Mouse (Mus musculus) spleen, embryonic (tissue): Measurements from ENCODE around the gene Mea1.

Experiments
- CTCF ChIA-PET: fragments of 350-600 bp; sonication (Branson Sonifier 250); formaldehyde crosslinking; loops from one replicate; lab custom pipeline; 2022; lab: Charles Lee

Gene Mea1

DNA sequence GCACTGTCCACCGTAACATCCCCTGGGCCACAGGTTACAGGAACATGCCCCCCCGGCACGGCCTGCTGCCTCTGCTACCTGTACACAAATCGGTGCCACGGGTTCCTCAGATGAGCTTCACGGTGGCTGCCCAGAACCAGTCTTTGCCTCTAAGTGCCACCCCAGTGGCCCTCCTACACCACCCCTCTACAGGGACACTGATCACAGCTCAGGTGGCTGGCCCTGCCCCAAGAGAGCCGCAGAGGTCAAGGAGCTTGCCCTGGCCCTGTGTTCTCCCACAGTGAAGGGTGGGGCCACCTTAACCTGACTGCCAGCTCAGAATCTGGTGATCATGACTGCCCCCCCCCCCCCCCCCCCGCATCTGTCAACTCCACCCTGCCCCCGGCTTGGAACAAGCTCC, at the start of gene Mea1:
TSS of gene Mea1 (plus strand) at position 378 of the 400 bp plus-strand sequence.
- CTCF ChIA-PET, result no interaction called here

DNA sequence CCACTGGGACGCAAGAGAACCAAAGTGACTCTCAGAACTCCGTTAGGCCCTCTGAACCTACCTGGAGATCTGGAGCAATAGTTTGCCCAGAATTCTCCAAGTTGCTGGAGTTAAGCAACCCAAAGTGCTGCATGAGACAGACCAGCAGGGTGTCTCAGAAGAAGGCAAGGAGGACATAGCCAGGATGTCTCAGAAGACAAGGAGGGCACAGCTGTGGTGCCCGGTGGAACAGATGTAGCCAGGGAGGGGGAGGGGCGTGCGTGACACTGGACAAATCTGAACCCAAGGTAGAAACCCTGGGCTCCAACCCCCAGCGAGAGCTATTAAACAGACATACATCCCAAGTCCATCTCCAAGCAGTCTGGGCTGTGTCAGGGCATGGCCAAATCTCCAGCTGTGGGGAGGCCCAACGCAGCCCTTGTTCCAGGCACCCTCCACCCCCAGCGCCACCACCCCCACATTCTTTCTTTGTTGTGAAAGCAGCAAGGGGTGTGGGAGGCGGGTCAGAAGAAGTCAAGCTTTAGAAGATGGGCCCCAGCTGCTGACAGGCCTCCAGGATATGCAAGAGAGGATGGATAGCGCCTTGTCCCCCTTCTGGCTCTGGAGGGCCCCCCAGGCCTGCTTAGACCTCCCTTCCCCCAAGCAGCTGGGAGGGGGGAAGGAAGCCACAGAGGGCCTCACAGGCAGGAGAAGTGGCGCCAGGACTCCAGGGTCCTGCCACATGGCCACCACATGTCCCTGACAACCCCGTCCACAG, 48.7 kb upstream of the Mea1 start:
- CTCF ChIA-PET, result no interaction called here

DNA sequence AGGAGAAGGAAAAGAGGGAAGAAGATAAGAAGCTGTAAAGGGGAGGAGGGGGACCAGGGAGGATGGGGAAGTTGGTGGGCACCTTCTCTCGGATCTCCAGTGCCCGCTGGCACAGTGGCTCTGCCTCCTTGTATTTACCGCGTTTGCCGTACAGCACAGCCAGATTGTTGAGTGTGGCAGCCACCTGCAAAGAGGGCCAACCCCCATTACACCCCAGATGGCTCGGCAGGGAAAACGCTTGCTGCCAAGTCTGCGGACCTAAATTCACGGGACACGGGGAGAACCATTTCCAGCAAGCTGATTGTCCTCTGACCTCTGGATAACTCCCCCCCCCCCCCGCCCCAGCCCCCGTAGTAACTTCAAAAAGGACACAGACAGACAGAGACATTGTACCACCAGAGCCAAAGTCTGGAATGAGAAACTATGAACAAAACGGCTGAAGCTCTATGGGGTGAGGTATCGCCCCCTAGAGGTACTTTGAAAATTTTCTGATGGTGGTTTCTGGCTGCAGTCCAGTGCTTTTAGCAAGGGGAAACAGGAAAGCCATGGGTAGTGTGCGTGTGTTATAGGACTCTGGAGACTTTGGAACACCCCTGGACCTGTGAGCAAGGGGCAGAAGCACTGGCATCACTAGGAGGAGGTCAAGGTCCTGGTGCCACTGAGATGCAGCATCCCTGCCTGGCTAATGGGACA, 41.6 kb upstream of the Mea1 start:
- CTCF ChIA-PET, result interaction anchor here (0.6 to 0.7 kb wide), 5 partner anchors 110 to 1190 kb away, joined by 3 to 6 read pairs (median 4); no protein-coding TSS in a partner anchor

DNA sequence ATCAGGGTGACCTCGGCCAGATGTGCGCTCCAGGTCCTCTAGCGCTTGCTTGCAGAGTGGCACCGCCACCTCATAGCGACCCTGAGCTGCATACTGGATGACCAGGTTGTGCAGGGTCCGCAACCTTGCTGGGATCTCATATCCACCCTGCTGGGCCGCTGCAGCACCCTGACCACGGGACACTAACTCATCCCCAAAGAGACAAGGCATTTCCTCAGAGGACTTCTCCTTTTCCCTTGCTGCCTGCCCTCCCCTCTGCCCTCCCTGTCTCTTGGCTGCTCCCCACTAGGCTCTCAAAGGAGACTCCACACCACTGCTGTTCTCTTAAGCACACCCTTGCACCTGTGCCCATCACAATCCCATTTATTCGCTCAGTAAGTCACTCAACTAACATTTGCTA, 38.7 kb upstream of the Mea1 start:
- CTCF ChIA-PET, result no interaction called here

DNA sequence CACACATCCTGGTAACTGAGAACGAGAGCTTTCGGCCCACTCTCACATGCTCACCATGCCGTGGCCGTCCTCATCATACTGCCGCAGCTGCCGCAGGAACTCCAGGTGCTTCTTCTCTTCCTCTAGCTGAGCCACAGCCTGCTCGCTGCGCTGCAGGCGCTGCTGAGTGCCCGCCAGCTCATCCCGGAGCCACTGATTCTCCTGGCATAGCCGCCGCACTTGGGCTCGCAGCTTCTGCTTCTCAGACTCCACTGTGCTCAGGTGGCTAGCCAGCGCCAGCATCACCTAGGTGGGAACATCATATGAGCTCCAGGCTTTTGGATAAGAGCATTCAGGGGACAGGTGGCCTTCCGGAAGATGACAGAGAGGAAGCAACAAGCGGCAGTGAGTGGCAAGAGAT, 36.5 kb upstream of the Mea1 start:
- CTCF ChIA-PET, result no interaction called here

DNA sequence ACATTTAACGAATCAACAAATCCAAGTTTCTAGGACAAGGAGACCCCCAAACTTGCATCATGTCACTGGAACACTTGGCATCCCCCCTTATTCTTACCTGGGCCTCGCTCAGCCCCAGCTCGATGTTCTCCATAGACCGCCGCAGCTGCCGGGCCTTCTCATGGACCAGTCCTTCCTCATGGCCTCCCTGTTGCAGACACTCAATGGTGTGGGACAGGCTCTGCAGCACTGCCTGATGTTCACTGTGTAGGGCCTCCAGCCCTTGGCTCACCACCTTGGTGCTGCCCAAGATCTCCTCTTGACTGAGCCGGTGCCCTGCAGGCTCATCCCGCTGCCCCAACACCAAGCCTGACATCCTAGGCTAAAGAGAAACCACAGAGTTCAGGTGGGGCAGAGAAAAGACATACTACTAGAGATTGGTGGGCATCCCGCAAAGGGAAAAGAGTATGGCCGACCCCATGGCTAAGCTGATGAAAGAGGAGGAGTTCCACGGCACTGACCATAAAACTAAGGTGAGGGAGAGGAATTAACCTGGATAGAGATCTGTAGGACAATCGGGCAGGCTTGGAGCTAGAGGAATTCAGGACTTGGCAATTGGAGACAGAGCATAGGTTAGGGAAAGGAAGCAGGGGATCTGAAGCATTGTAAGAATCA, 34.3 kb upstream of the Mea1 start:
- CTCF ChIA-PET, result interaction anchor here (0.7 kb wide), 1 partner anchor 249 kb away, joined by 3 read pairs; no protein-coding TSS in a partner anchor

DNA sequence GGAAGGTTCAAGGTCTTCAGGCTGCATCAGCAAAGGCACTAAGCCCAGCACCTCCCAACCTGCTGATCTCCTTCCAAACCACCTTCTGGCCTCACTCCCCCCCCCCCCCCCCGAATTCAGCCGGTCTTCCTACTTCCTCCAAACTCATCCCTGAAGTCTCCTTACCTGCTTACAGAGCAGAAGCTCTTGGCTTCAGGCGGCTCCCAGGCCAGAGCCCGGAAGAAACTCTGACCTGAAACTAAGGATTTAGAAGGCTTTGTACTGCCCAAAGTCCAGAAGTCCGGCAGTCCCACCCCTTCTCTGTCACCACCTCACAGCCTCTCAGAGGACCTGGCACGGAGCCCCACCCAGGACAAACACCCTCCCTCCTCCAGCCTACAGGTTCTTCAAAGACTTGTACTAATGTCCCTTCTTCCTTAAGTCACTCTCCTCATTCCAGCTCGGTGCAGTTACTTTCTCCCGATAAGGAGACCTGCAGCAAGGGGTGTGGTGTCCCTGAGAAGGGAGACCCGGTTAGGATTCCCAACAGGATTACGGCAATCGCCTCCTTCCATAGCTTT, 33.6 kb upstream of the Mea1 start:
- CTCF ChIA-PET, result interaction anchor here (0.7 kb wide), 1 partner anchor 248 kb away, joined by 3 read pairs; no protein-coding TSS in a partner anchor

DNA sequence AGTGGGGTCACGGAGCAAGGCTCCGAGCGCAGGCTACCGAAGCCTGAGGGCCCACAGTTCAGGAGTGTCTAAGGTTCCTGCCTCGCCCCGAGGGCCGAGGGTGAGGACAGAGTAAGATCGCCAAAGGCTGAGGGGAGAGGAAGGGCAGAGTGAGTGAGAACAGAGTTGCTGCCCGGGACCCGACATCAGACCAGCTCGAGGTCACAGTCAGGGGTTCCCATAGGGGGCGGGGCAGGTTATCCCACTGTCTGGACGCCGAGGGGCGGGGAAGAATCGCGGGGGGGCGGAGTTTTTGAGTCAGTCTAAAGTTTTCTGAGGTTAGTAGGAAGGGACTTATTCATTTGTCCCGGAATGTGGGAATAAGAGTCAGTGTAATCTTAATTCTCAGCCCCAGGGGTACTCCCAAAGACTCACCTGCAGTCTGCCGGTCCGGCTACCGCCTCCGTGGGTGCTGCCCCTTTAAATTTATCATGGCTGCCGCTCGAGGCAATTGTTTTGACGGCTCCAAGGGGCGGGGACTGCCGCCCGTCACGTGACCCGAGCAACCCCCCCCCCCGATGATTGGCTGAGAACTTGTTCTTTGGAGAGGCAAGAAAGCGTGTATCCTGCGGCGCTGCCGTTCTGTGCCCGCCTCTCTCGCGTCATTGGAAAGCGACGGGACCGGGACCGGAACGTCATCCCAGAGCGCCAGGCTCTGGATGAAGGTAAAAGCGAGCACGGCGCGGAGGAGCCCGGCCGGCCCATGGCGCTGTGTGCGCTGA, 32.9 kb upstream of the Mea1 start, which contains the start of the genes Klc4 and Mrpl2:
TSS of gene Klc4 (minus strand) at position 462 of the 761 bp plus-strand sequence.
TSS of gene Mrpl2 (plus strand) at position 669 of the 761 bp plus-strand sequence.
- CTCF ChIA-PET, result no interaction called here

DNA sequence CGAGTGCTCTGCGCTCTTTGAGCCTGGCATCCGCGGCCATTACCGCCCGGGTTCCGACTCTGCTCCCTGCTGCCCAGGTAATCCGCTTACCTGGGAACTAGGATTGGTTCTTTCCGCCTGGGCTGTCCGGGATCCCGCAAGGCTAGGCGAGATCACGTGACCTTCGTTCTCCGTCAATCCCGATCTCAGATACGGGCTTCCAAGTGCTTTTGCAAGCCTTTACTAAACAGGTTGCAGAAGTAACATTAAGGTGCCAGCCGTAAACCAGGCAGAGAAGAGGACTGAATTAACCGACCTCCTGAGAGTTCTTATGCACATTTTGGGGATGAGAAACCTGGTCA, 32.3 kb upstream of the Mea1 start:
- CTCF ChIA-PET, result no interaction called here

DNA sequence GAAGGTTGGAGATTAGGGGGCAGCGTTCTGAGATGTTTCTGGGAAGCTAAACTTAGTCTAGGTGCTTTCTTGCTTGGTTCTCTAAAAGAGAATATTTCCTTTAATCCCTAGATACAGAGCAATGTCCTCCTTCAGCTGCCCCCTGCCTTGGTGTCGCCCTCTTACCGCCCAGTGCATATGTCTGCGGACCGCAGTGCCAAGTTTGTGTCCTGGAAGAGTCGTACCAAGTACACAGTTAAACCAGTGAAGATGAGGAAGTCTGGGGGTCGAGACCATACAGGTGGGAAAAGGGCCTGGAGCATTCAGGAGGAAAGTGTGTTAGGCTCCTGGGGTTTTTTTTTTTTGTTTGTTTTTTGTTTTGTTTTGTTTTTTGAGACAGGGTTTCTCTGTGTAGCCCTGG, 31.3 kb upstream of the Mea1 start:
- CTCF ChIA-PET, result interaction anchor here (0.6 kb wide), 1 partner anchor 135 kb away, joined by 5 read pairs; no protein-coding TSS in a partner anchor

DNA sequence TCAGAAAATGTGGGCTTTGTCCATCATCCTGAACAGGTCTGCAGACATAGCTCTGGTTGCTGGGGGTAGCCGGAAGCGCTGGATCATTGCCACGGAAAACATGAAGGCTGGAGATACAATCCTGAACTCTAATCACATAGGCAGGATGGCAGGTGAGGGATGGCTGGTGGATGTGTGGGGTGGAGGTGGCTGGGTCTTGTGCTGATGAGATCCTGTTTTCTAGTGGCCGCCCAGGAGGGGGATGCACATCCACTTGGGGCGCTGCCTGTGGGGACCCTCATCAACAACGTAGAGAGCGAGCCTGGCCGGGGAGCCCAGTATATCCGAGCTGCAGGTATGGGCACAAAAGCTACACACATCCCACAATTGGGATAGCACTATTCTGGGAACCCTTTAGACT, 30.2 kb upstream of the Mea1 start:
- CTCF ChIA-PET, result interaction anchor here (0.6 kb wide), 1 partner anchor 21 kb away, joined by 3 read pairs; no protein-coding TSS in a partner anchor

DNA sequence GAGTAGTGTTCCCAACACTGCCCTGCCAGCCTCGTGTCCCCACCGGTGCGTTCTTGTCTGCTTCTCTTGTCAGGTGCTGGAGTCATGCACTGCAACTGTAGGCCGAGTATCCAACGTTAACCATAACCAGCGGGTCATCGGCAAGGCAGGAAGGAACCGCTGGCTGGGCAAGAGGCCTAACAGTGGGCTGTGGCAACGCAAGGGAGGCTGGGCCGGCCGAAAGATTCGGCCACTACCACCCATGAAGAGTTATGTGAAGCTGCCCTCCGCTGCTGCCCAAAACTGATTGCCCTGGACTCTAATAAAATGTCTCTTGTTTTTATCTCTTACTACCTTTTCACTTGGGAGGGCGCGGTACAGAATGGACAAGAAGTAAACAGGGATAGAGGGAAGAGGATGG, 28.8 kb upstream of the Mea1 start:
- CTCF ChIA-PET, result no interaction called here

DNA sequence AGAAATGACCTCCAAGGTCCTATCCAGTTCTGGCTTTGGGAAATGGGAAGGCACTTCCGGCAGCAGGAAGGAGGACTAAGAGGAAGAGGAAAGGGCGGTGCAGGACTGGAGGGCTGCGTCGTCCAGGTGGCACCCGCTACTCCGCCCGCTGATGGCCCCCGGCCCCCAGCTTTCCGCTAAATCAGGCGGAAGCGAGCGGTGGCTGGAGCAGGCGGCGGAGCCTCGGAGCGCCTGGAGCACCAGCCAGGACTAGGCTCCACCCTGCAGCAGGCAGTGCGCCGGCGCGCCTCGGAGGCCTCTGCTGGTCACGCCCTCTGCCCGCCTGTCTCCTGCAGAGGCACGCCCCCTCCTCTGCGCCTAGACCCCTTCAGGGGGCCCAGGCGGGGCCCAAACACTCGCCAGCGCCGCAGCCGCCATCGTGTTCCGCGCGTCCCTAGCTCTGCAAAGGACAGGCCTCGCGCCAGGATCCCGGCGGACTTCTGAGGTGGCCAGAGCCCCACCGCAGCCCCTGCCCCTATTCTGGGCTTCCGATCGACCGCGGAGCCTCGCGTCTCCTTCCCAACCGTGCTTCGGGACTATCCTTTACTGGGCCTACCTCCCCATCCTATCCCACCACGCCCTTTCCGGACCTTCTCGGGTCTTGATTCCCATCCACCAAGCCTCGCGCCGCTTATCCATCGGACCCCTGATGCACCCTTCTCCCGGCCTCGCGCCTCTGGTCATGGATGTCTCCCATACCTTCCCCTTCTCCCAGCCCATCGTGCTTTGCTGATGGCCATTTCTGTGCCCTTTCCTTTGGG, 28.2 kb upstream of the Mea1 start, which contains the start of gene Cul7:
TSS of gene Cul7 (plus strand) at position 106 of the 800 bp plus-strand sequence.
- CTCF ChIA-PET, result no interaction called here

DNA sequence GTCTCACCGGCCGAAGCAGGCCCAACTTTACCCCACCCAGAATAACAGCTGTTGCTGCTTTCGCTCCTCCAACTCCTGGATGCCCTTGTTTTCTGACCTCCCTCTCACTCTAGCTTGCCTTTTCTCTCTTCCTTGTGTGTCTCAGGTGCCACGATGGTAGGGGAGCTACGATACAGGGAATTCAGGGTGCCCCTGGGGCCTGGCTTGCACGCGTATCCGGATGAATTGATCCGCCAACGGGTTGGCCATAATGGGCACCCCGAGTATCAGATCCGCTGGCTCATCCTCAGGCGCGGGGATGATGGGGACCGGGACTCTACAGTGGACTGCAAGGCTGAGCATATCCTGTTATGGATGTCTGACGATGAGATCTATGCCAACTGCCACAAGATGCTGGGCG, 27.3 kb upstream of the Mea1 start:
- CTCF ChIA-PET, result no interaction called here

DNA sequence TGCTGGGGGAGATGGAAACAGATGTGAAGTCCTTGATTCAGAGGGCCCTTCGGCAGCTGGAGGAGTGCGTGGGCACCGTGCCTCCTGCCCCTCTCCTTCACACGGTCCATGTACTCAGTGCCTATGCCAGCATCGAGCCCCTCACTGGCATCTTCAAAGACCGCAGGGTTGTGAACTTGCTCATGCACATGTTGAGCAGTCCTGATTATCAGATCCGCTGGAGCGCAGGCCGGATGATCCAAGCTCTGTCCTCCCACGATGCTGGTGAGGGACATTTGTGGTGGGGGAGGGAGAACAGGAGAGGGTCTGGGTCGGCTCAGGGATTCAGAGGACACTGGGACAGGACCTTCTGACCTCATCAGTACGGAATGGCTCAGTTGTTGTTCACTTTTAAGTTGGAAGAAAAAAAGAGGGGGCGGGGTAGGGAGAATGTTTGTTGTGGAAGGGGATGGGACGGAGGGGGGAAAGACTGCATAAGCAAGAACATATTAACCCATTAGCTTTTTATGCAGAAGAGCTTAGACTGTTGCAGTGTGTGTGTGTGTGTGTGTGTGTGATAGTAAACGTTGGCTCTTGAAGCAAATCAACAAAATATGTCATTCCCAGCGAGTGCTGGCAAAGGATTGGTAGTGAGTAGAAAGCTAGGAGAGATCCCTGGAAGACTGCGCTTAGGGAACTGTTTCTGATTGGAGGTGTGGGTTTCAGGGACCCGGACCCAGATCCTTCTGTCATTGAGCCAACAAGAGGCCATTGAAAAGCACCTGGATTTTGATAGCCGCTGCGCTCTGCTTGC, 26.6 kb upstream of the Mea1 start:
- CTCF ChIA-PET, result interaction anchor here (0.6 kb wide), 1 partner anchor 109 kb away, joined by 3 read pairs; no protein-coding TSS in a partner anchor

DNA sequence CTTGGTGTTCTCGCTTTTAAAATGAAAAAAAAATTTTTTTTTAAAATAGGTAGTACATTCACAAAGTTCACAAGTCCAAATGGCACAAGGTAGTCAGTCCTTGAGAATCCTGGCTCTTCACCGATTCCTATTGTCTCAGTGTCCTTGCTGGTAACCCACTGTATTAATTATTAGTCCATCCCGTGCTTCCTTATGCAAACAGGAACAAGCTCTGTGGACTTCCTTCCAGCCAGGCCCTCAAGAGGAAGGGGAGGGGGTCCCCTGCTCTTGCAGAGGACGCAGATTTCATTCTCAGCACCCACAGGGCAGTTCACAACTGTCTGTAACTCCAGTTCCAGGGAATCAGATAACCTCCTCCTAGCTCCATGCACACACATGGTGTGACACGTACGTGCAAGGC, 22.5 kb upstream of the Mea1 start:
- CTCF ChIA-PET, result no interaction called here

DNA sequence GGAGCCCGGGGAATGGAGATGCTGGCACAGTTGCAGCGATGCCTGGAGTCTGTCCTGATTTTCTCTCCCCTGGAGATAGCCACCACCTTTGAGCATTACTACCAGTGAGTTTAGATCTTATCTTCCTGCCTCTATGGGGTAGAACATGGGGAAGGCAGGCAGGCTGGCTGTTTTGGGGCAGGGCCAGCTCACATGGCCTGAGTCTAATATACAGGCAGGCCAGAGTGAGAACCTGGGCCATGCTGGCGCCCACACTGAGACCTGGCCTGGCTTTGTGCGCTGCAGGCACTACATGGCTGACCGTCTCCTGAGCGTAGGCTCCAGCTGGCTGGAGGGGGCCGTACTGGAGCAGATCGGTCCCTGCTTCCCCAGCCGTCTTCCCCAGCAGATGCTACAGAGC, 17.2 kb upstream of the Mea1 start:
- CTCF ChIA-PET, result no interaction called here

DNA sequence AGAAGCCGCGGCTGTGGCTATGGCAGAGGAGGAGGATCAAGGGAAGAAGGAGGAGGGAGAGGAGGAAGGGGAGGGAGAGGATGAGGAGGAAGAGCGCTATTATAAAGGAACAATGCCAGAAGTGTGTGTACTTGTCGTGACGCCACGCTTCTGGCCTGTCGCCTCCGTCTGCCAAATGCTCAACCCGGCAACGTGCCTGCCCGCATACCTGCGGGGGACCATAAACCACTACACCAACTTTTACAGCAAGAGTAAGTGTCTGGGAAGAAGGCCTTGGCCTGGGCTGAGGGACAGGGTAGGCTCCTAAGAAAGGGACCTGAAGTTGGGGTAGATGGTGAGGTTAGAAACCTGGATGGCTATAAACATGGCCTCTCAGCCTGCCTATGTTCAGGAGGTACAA, 16.6 kb upstream of the Mea1 start:
- CTCF ChIA-PET, result no interaction called here

DNA sequence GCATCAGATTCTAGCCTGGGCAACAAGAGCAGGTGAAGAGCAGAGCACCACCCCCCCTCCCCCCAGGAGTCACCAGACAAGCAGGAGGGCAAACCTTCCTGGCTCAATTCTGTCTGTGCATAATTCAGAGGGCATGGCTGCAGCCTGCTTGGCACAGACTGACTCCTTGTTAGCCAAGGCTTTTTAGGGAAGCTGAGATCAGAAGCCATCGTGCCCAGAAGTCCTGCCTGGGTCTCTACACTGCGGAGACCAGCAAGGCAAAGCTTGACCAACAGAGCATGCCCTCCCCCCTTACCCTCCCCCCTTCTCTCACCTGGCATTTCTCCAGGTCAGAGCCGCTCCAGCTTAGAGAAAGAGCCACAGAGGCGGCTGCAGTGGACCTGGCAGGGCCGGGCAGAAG, 15.9 kb upstream of the Mea1 start:
- CTCF ChIA-PET, result interaction anchor here (0.7 kb wide), 1 partner anchor 336 kb away, joined by 3 read pairs; no protein-coding TSS in a partner anchor
